Mouse (Mus musculus): ENCODE data around the gene Pqlc3. TPM values are rescaled to one million over a fixed set of nuclear protein-coding genes. Genes with fewer than 3 reads are reported as not detected.

Gene Pqlc3
- total RNA-seq, 1 experiment from 2014 or later: 5.4 TPM

GRCm38 (mm10) chr12:17009466-17009865 lies 9.3 kb upstream of the Pqlc3 start:
- no peak for DNase-seq

- no peak for DNase-seq
Observed at GRCm38 (mm10) chr12:17001211-17001610, 1.0 kb upstream of the Pqlc3 start.

GRCm38 (mm10) chr12:17000628-17001027 lies 420 bp upstream of the Pqlc3 start:
- DNase-seq: no peak

DNA sequence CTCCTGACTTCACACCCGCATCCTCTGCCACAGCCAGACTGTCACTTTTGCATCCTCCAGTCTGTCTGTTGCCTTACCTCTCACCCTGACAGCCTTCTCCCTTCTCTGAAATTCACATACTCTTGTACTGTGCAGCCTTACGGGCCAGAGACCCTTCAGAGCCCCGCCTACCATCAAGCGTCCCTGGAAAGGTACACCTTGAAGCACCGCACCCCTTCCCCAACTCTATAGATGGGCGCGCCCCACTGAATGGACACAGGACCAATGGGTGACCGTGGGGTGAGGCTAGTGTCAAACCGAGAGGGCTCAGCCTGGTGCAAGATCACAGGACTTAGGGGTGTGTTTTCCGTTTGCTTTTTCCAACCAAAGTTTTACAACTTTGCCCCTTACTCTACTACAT lies 1.1 kb downstream of the Pqlc3 start:
- DNase-seq: no peak

DNA sequence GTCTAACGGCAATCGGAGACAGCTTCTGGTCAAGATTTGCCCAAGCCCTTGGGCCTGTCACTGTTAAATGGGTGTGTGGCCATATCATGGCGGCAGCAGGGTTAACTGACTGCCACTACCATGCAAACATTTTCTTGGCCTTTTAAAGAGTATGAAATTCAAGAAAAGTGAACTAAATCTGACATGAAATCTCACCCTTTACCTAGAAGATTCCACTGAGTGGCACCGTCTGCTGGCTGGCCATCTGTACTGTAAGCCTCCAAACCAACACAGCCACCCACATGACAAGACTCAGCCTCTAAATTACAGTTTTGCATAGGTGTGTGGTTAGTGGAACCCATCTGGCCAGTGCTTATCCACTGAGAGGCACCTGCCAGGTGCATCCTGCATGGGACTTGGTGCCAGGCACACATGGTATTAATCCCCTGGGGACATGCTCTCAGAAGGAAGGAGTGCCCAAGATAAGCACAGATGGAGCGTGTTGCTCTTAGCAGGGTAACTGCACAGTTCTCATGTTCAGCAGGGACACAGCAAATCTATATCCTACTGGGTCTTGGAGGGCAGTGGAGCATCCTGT lies 3.2 kb downstream of the Pqlc3 start:
- no peak for DNase-seq

- DNase-seq: no peak
Observed at GRCm38 (mm10) chr12:16996281-16996680, 3.9 kb downstream of the Pqlc3 start.

GRCm38 (mm10) chr12:16994291-16994690 lies 5.9 kb downstream of the Pqlc3 start:
- DNase-seq: no peak

DNA sequence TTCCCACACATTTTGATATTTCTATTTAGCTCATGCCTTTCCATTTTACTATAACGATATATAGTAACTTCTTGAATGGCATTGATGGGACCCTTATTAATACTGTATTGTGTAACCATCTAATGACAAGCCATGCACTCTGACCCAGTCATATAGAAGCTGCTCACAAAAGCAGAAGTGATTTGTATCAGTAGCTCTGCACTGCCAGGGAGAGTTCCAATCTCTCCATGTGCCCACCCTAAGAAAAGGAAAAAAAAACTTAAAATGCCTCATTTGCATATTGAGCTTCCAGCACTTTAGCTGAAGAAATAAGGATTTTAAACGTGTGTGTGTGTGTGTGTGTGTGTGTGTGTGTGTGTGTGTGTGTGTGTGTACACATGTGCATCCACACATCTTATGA lies 7.9 kb downstream of the Pqlc3 start:
- no peak for DNase-seq

GRCm38 (mm10) chr12:16991376-16991775 lies 8.8 kb downstream of the Pqlc3 start:
- no peak for DNase-seq

DNA sequence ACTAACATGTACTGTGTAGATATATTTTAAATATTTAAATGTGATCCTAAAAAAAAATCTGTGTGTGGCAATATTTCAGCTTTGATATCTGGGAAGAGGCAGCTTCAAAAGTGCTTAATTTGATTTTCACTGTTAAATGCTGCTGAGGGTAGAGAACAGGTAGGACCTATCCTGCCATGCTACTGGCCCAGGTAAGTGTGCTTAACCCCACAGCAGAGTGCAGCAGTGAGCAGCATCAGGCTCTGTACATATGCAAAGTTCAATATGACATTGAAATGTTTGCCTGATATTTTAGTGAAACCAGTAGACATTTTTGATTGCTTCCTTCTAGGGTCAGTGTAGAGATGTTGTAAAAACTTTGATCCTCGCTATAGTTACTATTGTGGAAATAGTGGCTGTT lies 14.4 kb downstream of the Pqlc3 start:
- DNase-seq: no peak

GRCm38 (mm10) chr12:16977120-16977519 lies 23.1 kb downstream of the Pqlc3 start:
- no peak for DNase-seq

- DNase-seq: no peak
Observed at GRCm38 (mm10) chr12:16966811-16967210, 33.4 kb downstream of the Pqlc3 start.

DNA sequence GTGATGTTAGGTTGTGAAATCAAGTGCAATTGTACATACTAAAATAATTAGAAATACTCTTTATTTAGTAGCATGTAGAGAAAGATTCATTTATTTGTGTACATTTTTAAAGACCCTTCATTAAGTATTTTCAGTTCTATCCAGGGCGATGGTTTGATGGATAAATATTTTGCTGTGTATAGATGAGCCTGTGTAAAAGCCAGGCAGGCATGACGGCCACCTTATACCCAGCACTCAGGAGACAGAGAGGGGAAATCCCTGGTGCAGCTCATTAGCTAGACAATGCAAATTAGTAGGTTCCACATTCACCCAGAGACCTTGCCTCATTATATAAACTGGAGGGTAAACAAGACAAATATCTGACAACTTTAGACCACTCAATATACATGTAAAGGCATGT lies 36.9 kb downstream of the Pqlc3 start:
- DNase-seq: no peak

- DNase-seq: peak; percentile 41
Observed at GRCm38 (mm10) chr12:16958851-16959250, 41.4 kb downstream of the Pqlc3 start.

- DNase-seq: no peak
Observed at GRCm38 (mm10) chr12:16948239-16948638, 52.0 kb downstream of the Pqlc3 start.

DNA sequence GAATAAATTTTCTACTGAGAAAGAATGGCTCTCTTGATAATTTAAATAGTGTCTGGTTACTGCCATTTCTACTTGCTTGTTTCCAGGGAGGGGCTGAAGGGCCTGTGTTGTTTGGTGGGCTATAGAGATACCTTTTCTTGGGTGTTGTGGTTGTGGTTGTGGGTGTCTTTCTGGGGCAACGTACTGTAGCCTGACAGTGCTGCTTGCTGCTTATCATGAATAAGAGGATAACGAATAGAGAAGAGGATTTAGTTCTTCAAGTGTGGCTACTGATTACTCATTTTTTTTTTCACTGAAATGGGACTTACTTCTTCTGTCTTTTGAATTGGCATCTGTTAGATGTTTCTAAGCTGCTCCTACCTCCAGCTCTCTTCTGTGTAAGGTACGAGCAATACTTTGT lies 58.2 kb downstream of the Pqlc3 start:
- DNase-seq: no peak

Other genes with a start within 250 kb of the Pqlc3 start
- 27.6 and 35.4 TPM in 2 replicates for gene Greb1, start 199.5 kb downstream of the Pqlc3 start, total RNA-seq (2021)
- 33.4 and 35.7 TPM in 2 replicates for gene E2f6, start 189.4 kb downstream of the Pqlc3 start, total RNA-seq (2021)
- 61.6 and 64.0 TPM in 2 replicates for gene Rock2, start 105.5 kb downstream of the Pqlc3 start, total RNA-seq (2021)
- gene 2410004P03Rik, start 11.3 kb upstream of the Pqlc3 start, total RNA-seq (2021): not detected in 2 replicates
- 0.23 and 0.30 TPM in 2 replicates for gene Kcnf1, start 176.5 kb upstream of the Pqlc3 start, total RNA-seq (2021)